Mouse (Mus musculus): ENCODE results near the gene Nol4l. TPM values are rescaled to one million over a fixed set of nuclear protein-coding genes. Genes with fewer than 3 reads are reported as not detected.

The Nol4l gene
- polyA plus RNA-seq, 1 experiment from 2014 or later = 32.1 TPM

GRCm38 (mm10) chr2:153414607-153415006 lies 115.2 kb downstream of the Nol4l start:
- no peak overlapping the region for H3K27ac ChIP-seq
- WGBS = 46% methylated on average over 2 of the region's 2 CpGs
- H3K36me3 ChIP-seq (ENCODE audit: poor library complexity, severe bottlenecking) = peaks cover 98% of the 10 kb centered on the region

DNA sequence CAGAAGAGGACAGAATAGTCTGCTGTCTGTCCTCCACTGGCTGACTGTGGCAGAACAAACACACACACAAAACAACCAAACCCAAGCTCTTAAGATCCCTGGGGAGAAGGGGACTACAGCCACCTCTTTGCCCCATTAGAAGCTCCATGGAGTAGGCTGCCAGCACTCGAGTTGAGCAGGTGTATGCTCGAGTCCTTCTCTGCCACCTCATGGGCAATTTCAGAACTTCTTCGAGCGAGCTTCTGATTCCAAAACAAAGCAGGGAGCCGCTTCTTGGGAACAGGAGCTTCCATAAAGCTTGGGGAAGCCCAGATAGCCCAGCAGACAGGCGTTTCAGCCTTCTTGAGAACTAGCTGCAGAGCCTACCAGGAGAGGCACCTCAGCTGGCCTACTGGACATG lies 117.2 kb downstream of the Nol4l start:
- no peaks in the 10 kb centered on the region for H3K9me3 ChIP-seq (replicated peaks)
- ATAC-seq = no peak
- H3K9ac ChIP-seq = no peak overlapping the region
- WGBS = 68% methylated on average over 6 of the region's 6 CpGs
- no peaks in the 10 kb centered on the region for H3K27me3 ChIP-seq
- H3K4me3 ChIP-seq = no peak overlapping the region
- no peaks in the 10 kb centered on the region for H3K4me1 ChIP-seq
- peaks cover 98% of the 10 kb centered on the region for H3K36me3 ChIP-seq (ENCODE audit: poor library complexity, severe bottlenecking)
- H3K27ac ChIP-seq = no peak overlapping the region
- H3K4me2 ChIP-seq = no peak overlapping the region

More at GRCm38 (mm10) chr2:153414607-153415006, 115.2 kb downstream of the Nol4l start:
- H3K4me2 ChIP-seq = no peak overlapping the region
- H3K9me3 ChIP-seq (replicated peaks) = no peaks in the 10 kb centered on the region
- no peak overlapping the region for H3K4me3 ChIP-seq
- ATAC-seq = no peak
- no peaks in the 10 kb centered on the region for H3K4me1 ChIP-seq
- no peaks in the 10 kb centered on the region for H3K27me3 ChIP-seq
- no peak overlapping the region for H3K9ac ChIP-seq

- H3K9me3 ChIP-seq (replicated peaks) = no peaks in the 10 kb centered on the region
- no peaks in the 10 kb centered on the region for H3K27me3 ChIP-seq
- no peak overlapping the region for H3K4me2 ChIP-seq
- no peak overlapping the region for H3K9ac ChIP-seq
- H3K4me1 ChIP-seq = no peaks in the 10 kb centered on the region
- H3K4me3 ChIP-seq = no peak overlapping the region
- H3K36me3 ChIP-seq (ENCODE audit: poor library complexity, severe bottlenecking) = peaks cover 96% of the 10 kb centered on the region
- no peak for ATAC-seq
- peak overlapping the region; percentile 25 for H3K27ac ChIP-seq
- WGBS = 79% methylated on average over 9 of the region's 9 CpGs
These were observed 118.2 kb downstream of the Nol4l start for GRCm38 (mm10) chr2:153411557-153411956.

- no peak for ATAC-seq
- no peak overlapping the region; the same call in 1 of the 2 replicates for H3K27ac ChIP-seq
These were observed 120.8 kb downstream of the Nol4l start for GRCm38 (mm10) chr2:153408971-153409370.

DNA sequence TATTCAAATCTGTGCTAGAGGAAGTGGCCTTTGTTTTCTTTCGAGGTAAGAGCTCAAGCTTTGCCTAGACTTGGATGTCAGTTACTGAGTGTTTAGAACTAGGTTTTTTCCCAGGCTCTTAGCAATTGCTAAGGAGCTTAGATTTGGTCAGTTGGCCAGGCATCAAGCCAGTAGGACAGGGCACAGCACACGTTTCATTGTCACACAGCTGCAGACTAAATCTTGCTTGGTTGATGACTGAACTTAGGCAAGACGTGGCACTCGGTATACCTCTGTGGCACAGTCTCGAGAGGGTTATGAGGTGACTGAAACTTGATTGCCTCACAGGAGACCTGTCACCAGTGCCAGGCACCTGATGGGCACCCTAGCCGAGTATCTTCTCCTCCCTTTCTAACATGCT lies 122.9 kb downstream of the Nol4l start:
- Histone ChIP-seq H3K4me1 (no peaks in the 10 kb centered on the region), H3K4me3 (no peak overlapping the region), H3K9ac (no peak overlapping the region), H3K27ac (no peak overlapping the region), H3K4me2 (no peak overlapping the region), H3K36me3 (ENCODE audit: poor library complexity, severe bottlenecking) (peaks cover 82% of the 10 kb centered on the region), H3K27me3 (no peaks in the 10 kb centered on the region), H3K9me3 (replicated peaks) (no peaks in the 10 kb centered on the region)
- ATAC-seq = no peak
- WGBS = 73% methylated on average over 6 of the region's 6 CpGs

More at GRCm38 (mm10) chr2:153408971-153409370, 120.8 kb downstream of the Nol4l start:
- H3K36me3 ChIP-seq (ENCODE audit: poor library complexity, severe bottlenecking) = peaks cover 91% of the 10 kb centered on the region
- no peak overlapping the region for H3K9ac ChIP-seq
- 79% methylated on average over 3 of the region's 3 CpGs for WGBS
- no peaks in the 10 kb centered on the region for H3K27me3 ChIP-seq
- no peaks in the 10 kb centered on the region for H3K4me1 ChIP-seq
- H3K4me3 ChIP-seq = no peak overlapping the region
- no peaks in the 10 kb centered on the region for H3K9me3 ChIP-seq (replicated peaks)
- no peak overlapping the region for H3K4me2 ChIP-seq

- Histone ChIP-seq H3K27me3 (no peaks in the 10 kb centered on the region), H3K9ac (no peak overlapping the region), H3K27ac (no peak overlapping the region), H3K4me2 (no peak overlapping the region), H3K4me1 (no peaks in the 10 kb centered on the region), H3K9me3 (replicated peaks) (no peaks in the 10 kb centered on the region), H3K4me3 (no peak overlapping the region), H3K36me3 (ENCODE audit: poor library complexity, severe bottlenecking) (peaks cover 82% of the 10 kb centered on the region)
- no peak for ATAC-seq
- WGBS = 93% methylated on average over 3 of the region's 3 CpGs
These were observed 124.9 kb downstream of the Nol4l start for GRCm38 (mm10) chr2:153404882-153405281.

- H3K4me1 ChIP-seq = no peaks in the 10 kb centered on the region
- no peak overlapping the region for H3K4me3 ChIP-seq
- ATAC-seq = no peak
- H3K36me3 ChIP-seq (ENCODE audit: poor library complexity, severe bottlenecking) = peaks cover 82% of the 10 kb centered on the region
- no peaks in the 10 kb centered on the region for H3K27me3 ChIP-seq
- 95% methylated on average over 3 of the region's 3 CpGs for WGBS
- H3K9ac ChIP-seq = no peak overlapping the region
- H3K4me2 ChIP-seq = no peak overlapping the region
- H3K27ac ChIP-seq = no peak overlapping the region
- H3K9me3 ChIP-seq (replicated peaks) = no peaks in the 10 kb centered on the region
These were observed 125.7 kb downstream of the Nol4l start for GRCm38 (mm10) chr2:153404062-153404461.

DNA sequence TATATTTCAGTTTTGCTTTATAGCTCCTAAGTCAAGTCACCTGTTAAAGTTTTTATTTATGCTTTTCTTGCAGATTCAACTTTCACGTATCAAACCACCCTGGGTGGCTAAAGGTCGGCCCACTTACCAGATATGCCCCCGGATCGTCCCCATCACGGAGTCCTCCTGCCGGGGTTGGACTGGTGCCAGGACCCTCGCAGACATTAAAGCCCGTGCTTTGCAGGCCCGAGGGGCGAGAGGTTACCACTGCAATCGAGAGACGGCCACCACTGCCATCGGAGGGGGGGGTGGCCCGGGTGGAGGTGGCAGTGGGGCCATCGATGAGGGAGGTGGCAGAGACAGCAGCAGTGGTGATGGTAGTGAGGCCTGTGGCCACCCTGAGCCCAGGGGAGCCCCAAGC lies 130.6 kb downstream of the Nol4l start:
- no peaks in the 10 kb centered on the region; the same call in 1 of the 2 replicates for H3K9me3 ChIP-seq (replicated peaks)
- no peak overlapping the region for H3K4me2 ChIP-seq
- no peak overlapping the region for H3K27ac ChIP-seq
- no peaks in the 10 kb centered on the region for H3K4me1 ChIP-seq
- WGBS = 79% methylated on average over 15 of the region's 15 CpGs
- H3K36me3 ChIP-seq (ENCODE audit: poor library complexity, severe bottlenecking) = peaks cover 91% of the 10 kb centered on the region
- no peaks in the 10 kb centered on the region for H3K27me3 ChIP-seq
- no peak for ATAC-seq
- no peak overlapping the region for H3K9ac ChIP-seq
- H3K4me3 ChIP-seq = no peak overlapping the region

DNA sequence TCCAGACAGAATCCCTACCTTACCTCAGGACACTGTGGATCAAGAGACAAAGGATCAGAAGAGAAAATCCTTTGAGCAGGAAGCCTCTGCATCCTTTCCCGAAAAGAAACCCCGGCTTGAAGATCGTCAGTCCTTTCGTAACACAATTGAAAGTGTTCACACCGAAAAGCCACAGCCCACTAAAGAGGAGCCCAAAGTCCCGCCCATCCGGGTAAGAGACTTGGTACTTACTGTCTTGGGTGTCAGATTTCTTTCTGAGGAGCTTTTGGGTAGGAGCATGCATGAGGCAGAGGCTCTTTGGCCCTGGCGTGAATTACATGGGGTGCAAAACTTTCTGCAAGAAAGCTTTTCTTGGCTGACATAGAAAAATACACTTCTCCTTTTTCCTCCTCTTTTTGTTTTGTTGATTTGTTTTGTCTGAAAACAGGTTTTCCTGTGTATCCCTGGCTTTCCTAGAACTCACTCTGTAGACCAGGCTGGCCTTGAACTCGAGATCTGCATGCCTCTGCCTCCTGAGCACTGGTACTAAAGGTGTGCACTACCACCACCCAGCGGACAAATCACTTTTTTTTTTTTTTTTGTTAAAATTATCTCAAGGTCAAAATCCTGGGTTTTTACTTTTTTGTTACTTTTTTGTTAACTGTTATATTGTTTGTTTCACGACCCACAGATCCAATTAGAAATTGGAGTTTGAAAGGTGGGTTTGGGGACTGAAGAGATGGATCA lies 131.8 kb downstream of the Nol4l start:
- H3K27ac ChIP-seq = no peak overlapping the region
- no peak overlapping the region for H3K9ac ChIP-seq
- no peak overlapping the region for H3K4me2 ChIP-seq
- peaks cover 97% of the 10 kb centered on the region for H3K36me3 ChIP-seq (ENCODE audit: poor library complexity, severe bottlenecking)
- H3K9me3 ChIP-seq (replicated peaks) = no peaks in the 10 kb centered on the region; the same call in 1 of the 2 replicates
- no peak for ATAC-seq
- H3K4me1 ChIP-seq = no peaks in the 10 kb centered on the region
- WGBS = 90% methylated on average over 11 of the region's 11 CpGs
- H3K27me3 ChIP-seq = no peaks in the 10 kb centered on the region
- no peak overlapping the region for H3K4me3 ChIP-seq

DNA sequence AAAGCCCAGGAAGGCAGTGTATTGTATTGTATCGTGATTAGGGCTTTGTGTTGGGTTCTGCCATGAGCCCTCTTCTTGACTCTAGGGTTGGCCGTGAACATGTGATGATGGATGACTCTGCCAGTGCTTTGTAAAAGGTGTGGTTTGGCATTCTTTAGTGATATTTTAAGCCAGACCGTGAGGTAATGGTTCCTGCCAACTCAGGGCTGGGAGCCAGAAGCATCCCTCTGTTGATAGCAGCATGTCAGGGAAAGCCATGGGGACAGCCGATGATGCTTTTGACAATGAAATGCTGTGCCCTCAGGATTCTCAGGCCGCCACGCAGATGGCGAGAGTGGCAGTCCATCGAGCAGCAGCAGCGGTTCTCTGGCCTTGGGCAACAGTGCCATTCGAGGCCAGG lies 136.7 kb downstream of the Nol4l start:
- no peak for ATAC-seq
- WGBS = 88% methylated on average over 10 of the region's 10 CpGs
- H3K27ac ChIP-seq = no peak overlapping the region

DNA sequence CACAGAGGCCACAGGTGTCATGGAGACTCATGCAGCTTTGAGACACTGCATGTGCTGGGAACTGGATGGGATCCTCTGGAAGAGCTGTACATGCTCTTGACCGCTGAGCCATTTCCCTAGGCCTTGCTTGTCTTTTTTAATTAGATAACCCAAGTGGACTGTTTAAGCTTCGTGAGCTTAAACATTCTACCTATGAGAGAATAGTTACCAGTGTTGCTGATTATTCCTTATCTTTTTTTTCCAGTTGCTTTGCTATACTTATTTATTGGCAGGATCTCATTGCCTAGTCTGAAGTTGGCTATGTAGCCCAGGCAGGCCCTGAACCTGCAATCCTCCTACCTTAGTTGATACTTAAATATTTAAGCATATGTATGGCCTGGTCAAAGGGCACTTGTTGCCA lies 139.9 kb downstream of the Nol4l start:
- H3K4me3 ChIP-seq = no peak overlapping the region
- no peak overlapping the region for H3K9ac ChIP-seq
- peaks cover 60% of the 10 kb centered on the region for H3K36me3 ChIP-seq (ENCODE audit: poor library complexity, severe bottlenecking)
- H3K4me2 ChIP-seq = no peak overlapping the region
- no peaks in the 10 kb centered on the region; the same call in 1 of the 2 replicates for H3K9me3 ChIP-seq (replicated peaks)
- ATAC-seq = no peak
- H3K27ac ChIP-seq = no peak overlapping the region
- 93% methylated on average over 2 of the region's 2 CpGs for whole genome bisulfite sequencing
- H3K4me1 ChIP-seq = no peaks in the 10 kb centered on the region
- H3K27me3 ChIP-seq = no peaks in the 10 kb centered on the region

More for the DNA sequence above, 136.7 kb downstream of the Nol4l start:
- peaks cover 73% of the 10 kb centered on the region for H3K36me3 ChIP-seq (ENCODE audit: poor library complexity, severe bottlenecking)
- no peak overlapping the region for H3K4me2 ChIP-seq
- no peaks in the 10 kb centered on the region for H3K27me3 ChIP-seq
- H3K4me1 ChIP-seq = no peaks in the 10 kb centered on the region
- no peaks in the 10 kb centered on the region; the same call in 1 of the 2 replicates for H3K9me3 ChIP-seq (replicated peaks)
- H3K4me3 ChIP-seq = no peak overlapping the region
- H3K9ac ChIP-seq = no peak overlapping the region

DNA sequence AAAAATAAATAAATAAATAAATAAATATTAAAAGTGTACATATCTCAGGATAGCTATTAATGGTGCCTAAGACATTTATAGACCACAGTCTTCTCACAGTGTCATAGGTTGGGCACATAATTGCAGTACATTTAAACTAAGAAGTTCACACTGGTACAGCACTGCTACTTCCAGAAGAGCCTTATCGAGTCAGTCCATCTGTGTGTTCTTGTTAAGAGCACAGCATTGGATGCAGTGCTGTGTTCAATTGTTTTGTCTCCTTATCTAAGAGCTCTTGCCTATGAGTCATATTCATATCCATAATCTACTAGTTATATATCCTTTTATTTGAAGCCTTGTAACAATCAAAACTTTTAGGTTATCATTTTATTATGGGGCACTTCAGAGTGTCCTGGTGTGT lies 149.3 kb downstream of the Nol4l start:
- 90% methylated on average over 1 of the region's 1 CpGs for WGBS
- Histone ChIP-seq H3K27ac (no peak overlapping the region), H3K36me3 (ENCODE audit: poor library complexity, severe bottlenecking) (peaks cover 58% of the 10 kb centered on the region), H3K9me3 (replicated peaks) (no peaks in the 10 kb centered on the region), H3K9ac (no peak overlapping the region), H3K27me3 (no peaks in the 10 kb centered on the region), H3K4me2 (no peak overlapping the region), H3K4me1 (no peaks in the 10 kb centered on the region), H3K4me3 (no peak overlapping the region)
- ATAC-seq = no peak

DNA sequence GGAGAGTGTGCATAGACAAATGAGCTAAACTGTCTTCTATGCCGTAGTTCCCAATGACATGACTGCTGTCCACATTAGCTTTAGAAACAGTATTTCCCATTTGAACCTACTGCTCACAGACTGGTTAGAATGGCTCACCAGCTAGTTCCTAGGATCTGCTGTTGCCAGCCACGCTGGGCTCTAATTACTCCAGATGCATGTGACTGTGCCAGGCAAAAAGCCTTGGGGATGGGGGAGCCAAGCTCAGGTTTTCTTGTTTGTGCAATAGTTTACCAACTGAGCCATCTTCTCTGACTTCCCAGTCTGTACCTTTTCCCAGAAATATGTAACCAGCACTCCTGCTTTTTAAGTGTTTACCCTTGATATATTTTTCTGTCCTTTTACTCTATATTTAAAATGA lies 154.4 kb downstream of the Nol4l start:
- no peak overlapping the region for H3K9ac ChIP-seq
- H3K27me3 ChIP-seq = no peaks in the 10 kb centered on the region
- no peak for ATAC-seq
- no peak overlapping the region for H3K27ac ChIP-seq
- H3K9me3 ChIP-seq (replicated peaks) = no peaks in the 10 kb centered on the region
- peaks cover 6% of the 10 kb centered on the region; the same call in 1 of the 2 replicates for H3K4me1 ChIP-seq
- H3K36me3 ChIP-seq (ENCODE audit: poor library complexity, severe bottlenecking) = peaks cover 31% of the 10 kb centered on the region
- H3K4me2 ChIP-seq = no peak overlapping the region
- 79% methylated on average over 2 of the region's 2 CpGs for whole genome bisulfite sequencing
- no peak overlapping the region for H3K4me3 ChIP-seq
